Mouse (Mus musculus): ENCODE measurements around the gene Sgpp2. TPM values are rescaled to one million over a fixed set of nuclear protein-coding genes. Genes with fewer than 3 reads are reported as not detected.

Gene Sgpp2
- polyA plus RNA-seq, 2 experiments = 0.04 to 0.06 TPM

- 78% methylated on average over 1 of the region's 1 CpGs for WGBS (ENCODE audit: insufficient replicate concordance)
- H3K36me3 ChIP-seq (replicated peaks; ENCODE audit: control insufficient read depth, insufficient read depth, low read depth) = peaks cover 3% of the 10 kb centered on the region
- H3K27ac ChIP-seq = no peak overlapping the region
- H3K9me3 ChIP-seq (ENCODE audit: control insufficient read depth, low read length) = no peaks in the 10 kb centered on the region
- H3K27me3 ChIP-seq (ENCODE audit: control insufficient read depth, insufficient read depth, low read length) = no peaks in the 10 kb centered on the region
- no peak overlapping the region for H3K4me3 ChIP-seq (ENCODE audit: insufficient read depth in 1 of 2, low read depth in 2 of 2, low read length in 2 of 2)
- H3K4me1 ChIP-seq (replicated peaks; ENCODE audit: control insufficient read depth in 2 of 2, insufficient read depth in 2 of 2, low read length in 1 of 2) = no peaks in the 10 kb centered on the region
- no peak for ATAC-seq (ENCODE audit: insufficient read depth)
- H3K9ac ChIP-seq (replicated peaks) = no peak overlapping the region
- no peak for DNase-seq (ENCODE audit: low read depth in 3 of 3, low spot score in 3 of 3)
- TF ChIP-seq EP300 (IDR thresholded peaks at IDR 0.05; ENCODE audit: low read depth) (no peak), CTCF (IDR thresholded peaks at IDR 0.05; ENCODE audit: low read depth) (no peak)
- no peak overlapping the region for H3K4me2 ChIP-seq (ENCODE audit: low read depth)
Measured at GRCm38 (mm10) chr1:78436445-78436844, 126.3 kb downstream of the Sgpp2 start.

GRCm38 (mm10) chr1:78437150-78437549 lies 127.0 kb downstream of the Sgpp2 start:
- H3K9me3 ChIP-seq (ENCODE audit: control insufficient read depth, low read length) = no peaks in the 10 kb centered on the region
- ATAC-seq (ENCODE audit: insufficient read depth) (no peak), DNase-seq (ENCODE audit: low read depth in 3 of 3, low spot score in 3 of 3) (no peak)
- H3K27me3 ChIP-seq (ENCODE audit: control insufficient read depth, insufficient read depth, low read length) = no peaks in the 10 kb centered on the region
- H3K4me1 ChIP-seq (replicated peaks; ENCODE audit: control insufficient read depth in 2 of 2, insufficient read depth in 2 of 2, low read length in 1 of 2) = no peaks in the 10 kb centered on the region
- H3K4me2 ChIP-seq (ENCODE audit: low read depth) = no peak overlapping the region
- TF ChIP-seq EP300 (IDR thresholded peaks at IDR 0.05; ENCODE audit: low read depth) (no peak), CTCF (IDR thresholded peaks at IDR 0.05; ENCODE audit: low read depth) (no peak)
- H3K27ac ChIP-seq = no peak overlapping the region
- no peak overlapping the region for H3K9ac ChIP-seq (replicated peaks)
- no peak overlapping the region for H3K4me3 ChIP-seq (ENCODE audit: insufficient read depth in 1 of 2, low read depth in 2 of 2, low read length in 2 of 2)
- peaks cover 5% of the 10 kb centered on the region for H3K36me3 ChIP-seq (replicated peaks; ENCODE audit: control insufficient read depth, insufficient read depth, low read depth)
- 79% methylated on average over 3 of the region's 3 CpGs for WGBS (ENCODE audit: insufficient replicate concordance)

- no peaks in the 10 kb centered on the region for H3K9me3 ChIP-seq (ENCODE audit: control insufficient read depth, low read length)
- 87% methylated on average over 8 of the region's 8 CpGs for WGBS (ENCODE audit: insufficient replicate concordance)
- H3K27ac ChIP-seq = no peak overlapping the region
- no peak overlapping the region for H3K4me2 ChIP-seq (ENCODE audit: low read depth)
- DNase-seq (ENCODE audit: low read depth in 3 of 3, low spot score in 3 of 3) = no peak
- TF ChIP-seq EP300 (IDR thresholded peaks at IDR 0.05; ENCODE audit: low read depth) (no peak), CTCF (IDR thresholded peaks at IDR 0.05; ENCODE audit: low read depth) (no peak)
- no peak overlapping the region for H3K4me3 ChIP-seq (ENCODE audit: insufficient read depth in 1 of 2, low read depth in 2 of 2, low read length in 2 of 2)
- H3K36me3 ChIP-seq (replicated peaks; ENCODE audit: control insufficient read depth, insufficient read depth, low read depth) = peaks cover 16% of the 10 kb centered on the region
- no peak for ATAC-seq (ENCODE audit: insufficient read depth)
- H3K4me1 ChIP-seq (replicated peaks; ENCODE audit: control insufficient read depth in 2 of 2, insufficient read depth in 2 of 2, low read length in 1 of 2) = no peaks in the 10 kb centered on the region
- no peak overlapping the region for H3K9ac ChIP-seq (replicated peaks)
- no peaks in the 10 kb centered on the region for H3K27me3 ChIP-seq (ENCODE audit: control insufficient read depth, insufficient read depth, low read length)
Measured at GRCm38 (mm10) chr1:78440716-78441115, 130.6 kb downstream of the Sgpp2 start.

GRCm38 (mm10) chr1:78443056-78443455 lies 132.9 kb downstream of the Sgpp2 start:
- peaks cover 19% of the 10 kb centered on the region for H3K36me3 ChIP-seq (replicated peaks; ENCODE audit: control insufficient read depth, insufficient read depth, low read depth)
- 93% methylated on average over 7 of the region's 7 CpGs for WGBS (ENCODE audit: insufficient replicate concordance)
- TF ChIP-seq EP300 (IDR thresholded peaks at IDR 0.05; ENCODE audit: low read depth) (no peak), CTCF (IDR thresholded peaks at IDR 0.05; ENCODE audit: low read depth) (no peak)

GRCm38 (mm10) chr1:78446232-78446631 lies 136.1 kb downstream of the Sgpp2 start:
- H3K9me3 ChIP-seq (ENCODE audit: control insufficient read depth, low read length) = no peaks in the 10 kb centered on the region
- H3K4me2 ChIP-seq (ENCODE audit: low read depth) = no peak overlapping the region
- ATAC-seq (ENCODE audit: insufficient read depth) (no peak), DNase-seq (ENCODE audit: low read depth in 3 of 3, low spot score in 3 of 3) (no peak)
- TF ChIP-seq CTCF (IDR thresholded peaks at IDR 0.05; ENCODE audit: low read depth) = no peak
- no peak for TF ChIP-seq EP300 (IDR thresholded peaks at IDR 0.05; ENCODE audit: low read depth)
- H3K36me3 ChIP-seq (replicated peaks; ENCODE audit: control insufficient read depth, insufficient read depth, low read depth) = peaks cover 32% of the 10 kb centered on the region
- no peak overlapping the region for H3K27ac ChIP-seq
- H3K4me3 ChIP-seq (ENCODE audit: insufficient read depth in 1 of 2, low read depth in 2 of 2, low read length in 2 of 2) = no peak overlapping the region
- no peaks in the 10 kb centered on the region for H3K4me1 ChIP-seq (replicated peaks; ENCODE audit: control insufficient read depth in 2 of 2, insufficient read depth in 2 of 2, low read length in 1 of 2)
- 77% methylated on average over 8 of the region's 8 CpGs for WGBS (ENCODE audit: insufficient replicate concordance)
- H3K9ac ChIP-seq (replicated peaks) = no peak overlapping the region
- H3K27me3 ChIP-seq (ENCODE audit: control insufficient read depth, insufficient read depth, low read length) = no peaks in the 10 kb centered on the region

More at GRCm38 (mm10) chr1:78443056-78443455, 132.9 kb downstream of the Sgpp2 start:
- Histone ChIP-seq H3K4me3 (ENCODE audit: insufficient read depth in 1 of 2, low read depth in 2 of 2, low read length in 2 of 2) (no peak overlapping the region), H3K4me1 (replicated peaks; ENCODE audit: control insufficient read depth in 2 of 2, insufficient read depth in 2 of 2, low read length in 1 of 2) (no peaks in the 10 kb centered on the region), H3K27ac (no peak overlapping the region), H3K4me2 (ENCODE audit: low read depth) (no peak overlapping the region), H3K27me3 (ENCODE audit: control insufficient read depth, insufficient read depth, low read length) (no peaks in the 10 kb centered on the region), H3K9ac (replicated peaks) (no peak overlapping the region), H3K9me3 (ENCODE audit: control insufficient read depth, low read length) (no peaks in the 10 kb centered on the region)
- DNase-seq (ENCODE audit: low read depth in 3 of 3, low spot score in 3 of 3) (no peak), ATAC-seq (ENCODE audit: insufficient read depth) (no peak)
